In the genomic region with DNA sequence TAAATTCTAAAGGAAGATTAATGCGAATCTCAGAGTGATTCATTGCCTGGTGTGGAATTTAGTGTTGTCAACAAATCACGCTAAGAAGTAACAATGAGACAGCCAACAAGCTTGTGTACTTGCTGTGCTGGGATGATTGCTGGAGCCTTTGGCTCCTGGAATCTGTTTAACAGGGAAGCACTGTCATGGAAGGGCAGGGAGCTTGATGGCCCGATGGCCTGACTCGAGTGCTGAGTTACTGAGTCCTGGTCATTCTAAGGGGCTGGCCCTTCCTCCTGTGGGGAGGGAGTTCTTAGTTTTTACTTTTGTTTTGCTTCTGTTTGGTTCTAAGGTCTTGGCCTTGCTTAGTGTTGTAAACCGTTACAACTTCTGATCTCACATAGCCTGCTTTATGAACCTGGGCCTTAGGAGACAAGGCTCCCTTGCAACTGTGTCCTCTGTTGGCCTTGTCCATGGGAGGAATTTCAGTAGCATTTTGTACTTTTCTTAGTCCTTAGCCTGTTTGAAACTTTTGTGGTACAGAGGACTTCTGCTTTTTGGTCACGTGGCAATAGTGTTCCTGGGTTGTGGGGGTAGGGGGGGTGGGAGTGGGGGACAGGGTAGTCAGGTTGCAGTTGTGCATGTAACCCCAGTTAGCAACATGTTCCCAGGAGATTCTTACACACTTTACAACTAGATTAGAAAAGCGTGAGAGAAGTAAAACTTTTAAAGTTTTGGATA, we compare ENCODE assay signal across 1 mouse cellular context.
TF ChIP-seq lines count a peak whose summit lies in the region.

No protein-coding gene starts in this region.

TF ChIP-seq in CH12.LX, 34 proteins besides CTCF, POLR2A, EP300 and RAD21 (continued from another document):
- TF ChIP-seq USF1 (IDR thresholded peaks at IDR 0.05; ENCODE audit: low read depth, low read length) (peak; percentile 77), MAFK (IDR thresholded peaks at IDR 0.05; ENCODE audit: insufficient replicate concordance, low read length) (no peak), JUND (conservative IDR thresholded peaks at IDR 0.05; ENCODE audit: low read depth, low read length) (no peak), ZMIZ1 (IDR thresholded peaks at IDR 0.05; ENCODE audit: low read depth, low read length) (no peak), ZC3H11A (IDR thresholded peaks at IDR 0.05; ENCODE audit: low read depth, low read length) (no peak), NRF1 (IDR thresholded peaks at IDR 0.05; ENCODE audit: low read depth, low read length) (no peak), ETS1 (conservative IDR thresholded peaks at IDR 0.05; ENCODE audit: low read depth, low read length) (no peak), GABPA (IDR thresholded peaks at IDR 0.05; ENCODE audit: insufficient replicate concordance, low read depth, low read length) (no peak), MAZ (IDR thresholded peaks at IDR 0.05; ENCODE audit: low read depth, low read length) (0 out of 2 replicates have a peak, but pooled peaks have one; percentile 30), ELF1 (IDR thresholded peaks at IDR 0.05; ENCODE audit: low read depth, low read length) (no peak), TCF12 (IDR thresholded peaks at IDR 0.05; ENCODE audit: low read depth, low read length) (no peak)
TF ChIP-seq in CH12.LX: peak in this region for 4.
